Mouse (Mus musculus): Measurements from ENCODE around the gene Zfp472.
"Not testable (repeated sequence)": the region's sequence is repeated elsewhere in the genome, so short reads cannot be mapped to it uniquely, and the experiment has no call there.

Zfp472 gene

GRCm38 (mm10) chr17:32998492-32998891, 32.9 kb downstream of the Zfp472 start:
- no peak for DNase-seq (ENCODE audit: low read depth, low spot score)

- DNase-seq (ENCODE audit: low read depth, low spot score) = peak; percentile 42
These were observed 42.7 kb downstream of the Zfp472 start for GRCm38 (mm10) chr17:33008337-33008736.

GRCm38 (mm10) chr17:33020434-33020833, 54.8 kb downstream of the Zfp472 start:
- DNase-seq (ENCODE audit: low read depth, low spot score) = not testable (repeated sequence)

All from 3T3-L1 (cell line).